Mouse (Mus musculus) heart, embryonic 14.5 days (tissue): ENCODE measurements at regions not wholly inside any gene's neighbourhood (a gene's known extent, or its start where the extent isn't known, plus 50 kb on each side); places are given as distances from the start of the nearest gene placed in this dataset.

Experiments used
- ATAC-seq: fragments of 200-750 bp; cut with Nextera tagmentation; 2 replicates; pipeline ENCODE4 v1.8.0; 2017; ENCODE audit warnings: low read depth, moderate TSS enrichment; ENCODE audit not compliant: insufficient number of reproducible peaks, insufficient read depth, low FRiP score
- H3K27ac ChIP-seq, 2 experiments: fragments of 200-500 bp in 1 of 2; fragments of 300-500 bp in 1 of 2; sonication (generic) in 1 of 2; replicated peaks in 1 of 2; 2 replicates each; pipeline ENCODE4 v1.5.1; 2012 to 2014; ENCODE audit warnings: low read depth in 2 of 2, low read length in 2 of 2, control low read depth in 1 of 2, mild to moderate bottlenecking in 1 of 2, mixed read lengths in 1 of 2; ENCODE audit not compliant: control insufficient read depth in 1 of 2, insufficient read depth in 1 of 2
- H3K27me3 ChIP-seq: fragments of 300-500 bp; sonication (generic); 2 replicates; pipeline ENCODE4 v1.6.1; 2014; ENCODE audit warnings: mild to moderate bottlenecking, low read length, control low read depth; ENCODE audit not compliant: control insufficient read depth, insufficient read depth
- H3K36me3 ChIP-seq: fragments of 300-500 bp; sonication (generic); 2 replicates; pipeline ENCODE4 v1.6.1; 2014; ENCODE audit warnings: mild to moderate bottlenecking, control low read depth, low read length, mixed read lengths; ENCODE audit not compliant: control insufficient read depth, insufficient read depth
- H3K4me1 ChIP-seq, 2 experiments: fragments of 200-500 bp in 1 of 2; fragments of 300-500 bp in 1 of 2; sonication (generic) in 1 of 2; 2 replicates each; pipeline ENCODE4 v1.6.1; 2012 to 2014; ENCODE audit warnings: low read length in 2 of 2, control low read depth in 1 of 2, mixed read lengths in 1 of 2; ENCODE audit not compliant: control insufficient read depth in 2 of 2, insufficient read depth in 2 of 2
- H3K4me2 ChIP-seq: fragments of 300-500 bp; sonication (generic); 2 replicates; pipeline ENCODE4 v1.6.1; 2014; ENCODE audit warnings: mild to moderate bottlenecking, low read length
- H3K4me3 ChIP-seq, 2 experiments: fragments of 200-500 bp in 1 of 2; fragments of 300-500 bp in 1 of 2; sonication (generic) in 1 of 2; 2 replicates each; pipeline ENCODE4 v1.5.1; 2012 to 2014; ENCODE audit warnings: low read length in 2 of 2, mild to moderate bottlenecking in 2 of 2, control low read depth in 1 of 2, low read depth in 1 of 2, moderate library complexity in 1 of 2; ENCODE audit not compliant: control insufficient read depth in 1 of 2, insufficient read depth in 1 of 2
- H3K9ac ChIP-seq: fragments of 300-500 bp; sonication (generic); 2 replicates; pipeline ENCODE4 v1.6.1; 2014; ENCODE audit warnings: mild to moderate bottlenecking, low read length
- H3K9me3 ChIP-seq: fragments of 300-500 bp; sonication (generic); 2 replicates; pipeline ENCODE4 v1.6.1; 2016; ENCODE audit warnings: low read length, control low read depth; ENCODE audit not compliant: control insufficient read depth
- WGBS: fragments of 180-500 bp; shearing (Covaris S2); extraction: QIAGEN DNeasy Blood & Tissue Kit; methylation state at CpG from one replicate; pipeline ENCODE4 v1.1.7; 2014; 5-methylcytosine and 5-hydroxymethylcytosine counted together

GRCm38 (mm10) chr13:72938156-72938874 lies 309.7 kb downstream of the Irx2 start:
- Histone ChIP-seq H3K9me3 (no peaks in the 10 kb centered on the region), H3K4me2 (no peak overlapping the region), H3K36me3 (no peaks in the 10 kb centered on the region), H3K4me3 (no peak overlapping the region), H3K27ac (no peak overlapping the region), H3K9ac (no peak overlapping the region), H3K4me1 (no peaks in the 10 kb centered on the region), H3K27me3 (no peaks in the 10 kb centered on the region)
- no peak for ATAC-seq
- WGBS: 44% methylated on average over 13 of the region's 13 CpGs

DNA sequence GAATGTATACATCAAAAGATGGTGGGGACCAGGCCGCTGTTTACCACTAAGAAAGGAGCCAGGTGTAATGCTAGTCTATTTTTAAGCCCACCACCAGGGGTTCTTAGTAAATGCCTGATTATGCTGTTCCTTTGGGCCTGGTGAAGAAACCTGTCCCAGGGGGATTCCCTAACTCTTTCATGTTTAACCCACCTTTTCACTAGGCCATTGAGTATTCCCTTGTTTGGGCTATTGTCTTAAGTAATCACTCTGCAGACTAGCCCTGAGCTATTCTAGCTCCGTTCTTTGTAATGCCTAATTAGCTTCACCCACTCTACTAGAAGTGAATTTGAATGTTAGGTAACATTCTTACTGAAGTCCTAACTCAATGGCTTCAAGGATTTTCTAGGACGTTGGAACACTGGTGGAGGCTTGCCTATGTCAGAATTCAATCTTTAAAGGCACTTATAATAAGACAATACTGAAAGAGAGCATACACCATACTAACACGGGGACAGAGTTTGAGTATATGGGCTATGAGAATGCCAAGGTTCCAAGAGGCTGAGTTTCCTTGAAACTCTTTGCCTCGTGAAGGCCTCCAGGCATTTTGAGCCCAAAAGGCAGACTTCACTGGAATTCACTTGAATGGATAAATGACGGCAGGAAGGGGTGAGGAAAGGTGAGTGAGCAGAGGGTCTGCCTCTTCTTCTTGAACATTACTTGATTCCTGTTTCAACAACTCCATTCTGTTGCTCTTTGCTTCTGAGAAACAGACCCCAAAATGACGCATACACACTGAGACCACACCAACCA lies 312.7 kb upstream of the Irx4 start:
- H3K27me3 ChIP-seq: no peaks in the 10 kb centered on the region
- no peak overlapping the region for H3K27ac ChIP-seq
- no peaks in the 10 kb centered on the region for H3K36me3 ChIP-seq
- no peak overlapping the region for H3K4me2 ChIP-seq
- WGBS: 64% methylated on average over 7 of the region's 7 CpGs
- ATAC-seq: no peak
- H3K9me3 ChIP-seq: no peaks in the 10 kb centered on the region
- H3K4me3 ChIP-seq: no peak overlapping the region
- no peak overlapping the region for H3K9ac ChIP-seq
- H3K4me1 ChIP-seq: no peaks in the 10 kb centered on the region

GRCm38 (mm10) chr13:72958616-72959518 lies 301.4 kb upstream of the Irx4 start:
- H3K4me3 ChIP-seq: no peak overlapping the region
- no peak overlapping the region for H3K9ac ChIP-seq
- no peaks in the 10 kb centered on the region for H3K9me3 ChIP-seq
- no peak overlapping the region for H3K4me2 ChIP-seq
- WGBS: 42% methylated on average over 15 of the region's 15 CpGs
- no peak overlapping the region for H3K27ac ChIP-seq
- H3K36me3 ChIP-seq: no peaks in the 10 kb centered on the region
- no peaks in the 10 kb centered on the region for H3K4me1 ChIP-seq
- no peaks in the 10 kb centered on the region for H3K27me3 ChIP-seq
- no peak for ATAC-seq

GRCm38 (mm10) chr13:72961291-72961690 lies 299.0 kb upstream of the Irx4 start:
- no peak overlapping the region for H3K4me3 ChIP-seq
- H3K9ac ChIP-seq: no peak overlapping the region
- no peak for ATAC-seq
- no peak overlapping the region for H3K27ac ChIP-seq
- H3K9me3 ChIP-seq: no peaks in the 10 kb centered on the region
- 84% methylated on average over 3 of the region's 3 CpGs for WGBS
- no peaks in the 10 kb centered on the region for H3K36me3 ChIP-seq
- no peaks in the 10 kb centered on the region for H3K4me1 ChIP-seq
- no peaks in the 10 kb centered on the region for H3K27me3 ChIP-seq
- no peak overlapping the region for H3K4me2 ChIP-seq

DNA sequence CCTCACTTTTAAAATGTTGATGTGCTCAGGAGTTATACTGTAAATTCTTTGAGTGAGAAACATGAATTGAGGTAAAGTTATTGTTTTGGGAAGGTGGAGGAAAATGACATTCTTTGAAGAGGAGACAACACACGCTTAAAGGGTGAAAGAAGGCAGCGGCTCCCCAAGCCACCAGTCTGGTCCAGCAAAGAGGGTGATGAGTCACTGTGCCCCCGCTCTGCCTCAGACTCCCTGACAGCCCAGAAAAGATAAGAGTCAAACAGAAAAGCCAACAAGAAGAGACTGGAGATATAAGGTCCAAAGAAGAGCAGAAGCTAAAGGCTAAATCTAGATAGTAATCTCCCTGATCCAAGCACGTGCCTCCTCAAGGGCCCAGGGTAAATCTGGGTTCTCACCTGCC lies 288.1 kb upstream of the Irx4 start:
- no peak overlapping the region for H3K4me3 ChIP-seq
- no peak overlapping the region for H3K9ac ChIP-seq
- H3K4me1 ChIP-seq: no peaks in the 10 kb centered on the region
- H3K27ac ChIP-seq: no peak overlapping the region
- no peak for ATAC-seq
- H3K36me3 ChIP-seq: no peaks in the 10 kb centered on the region
- H3K9me3 ChIP-seq: no peaks in the 10 kb centered on the region
- H3K27me3 ChIP-seq: no peaks in the 10 kb centered on the region
- no peak overlapping the region for H3K4me2 ChIP-seq
- WGBS: 54% methylated on average over 4 of the region's 4 CpGs

- H3K9ac ChIP-seq: no peak overlapping the region
- H3K27ac ChIP-seq: no peak overlapping the region
- ATAC-seq: no peak
- H3K4me1 ChIP-seq: no peaks in the 10 kb centered on the region
- H3K27me3 ChIP-seq: no peaks in the 10 kb centered on the region
- no peaks in the 10 kb centered on the region for H3K9me3 ChIP-seq
- 16% methylated on average over 1 of the region's 1 CpGs for WGBS
- H3K4me3 ChIP-seq: no peak overlapping the region
- H3K36me3 ChIP-seq: no peaks in the 10 kb centered on the region
- no peak overlapping the region for H3K4me2 ChIP-seq
These were observed 287.4 kb upstream of the Irx4 start for GRCm38 (mm10) chr13:72972894-72973293.

GRCm38 (mm10) chr13:72977213-72977612 lies 283.1 kb upstream of the Irx4 start:
- Histone ChIP-seq H3K36me3 (no peaks in the 10 kb centered on the region), H3K27me3 (no peaks in the 10 kb centered on the region), H3K27ac (no peak overlapping the region), H3K9ac (no peak overlapping the region), H3K4me1 (no peaks in the 10 kb centered on the region), H3K4me3 (no peak overlapping the region), H3K9me3 (no peaks in the 10 kb centered on the region), H3K4me2 (no peak overlapping the region)
- ATAC-seq: no peak
- 68% methylated on average over 6 of the region's 6 CpGs for whole genome bisulfite sequencing
